Mouse (Mus musculus) limb, embryonic 12.5 days (tissue): ENCODE results near the gene Tmem100. TPM values are rescaled to one million over a fixed set of nuclear protein-coding genes. Genes with fewer than 3 reads are reported as not detected.

ENCODE experiments used
- polyA plus RNA-seq: library from polyadenylated mRNA; unstranded; fragments of >200 nt; fragmentation: Nextera tagmentation; extraction: Ambion mirVana; gene quantifications from 2 replicates; pipeline ENCODE4 v1.2.1, GENCODE M21; 2016

Gene Tmem100
- polyA plus RNA-seq, 1 experiment from 2014 or later: 8.4 TPM

Other genes with a start within 250 kb of the Tmem100 start
- gene Pctp, start 27.5 kb upstream of the Tmem100 start, polyA plus RNA-seq: 10.9 and 12.3 TPM in 2 replicates
- gene Gm45716, start 157.3 kb downstream of the Tmem100 start, polyA plus RNA-seq: 11.9 and 12.1 TPM in 2 replicates
- 34.4 and 37.8 TPM in 2 replicates for gene Mmd, start 219.1 kb downstream of the Tmem100 start, polyA plus RNA-seq